Mouse (Mus musculus): ENCODE measurements around the gene Pth1r.

DNA sequence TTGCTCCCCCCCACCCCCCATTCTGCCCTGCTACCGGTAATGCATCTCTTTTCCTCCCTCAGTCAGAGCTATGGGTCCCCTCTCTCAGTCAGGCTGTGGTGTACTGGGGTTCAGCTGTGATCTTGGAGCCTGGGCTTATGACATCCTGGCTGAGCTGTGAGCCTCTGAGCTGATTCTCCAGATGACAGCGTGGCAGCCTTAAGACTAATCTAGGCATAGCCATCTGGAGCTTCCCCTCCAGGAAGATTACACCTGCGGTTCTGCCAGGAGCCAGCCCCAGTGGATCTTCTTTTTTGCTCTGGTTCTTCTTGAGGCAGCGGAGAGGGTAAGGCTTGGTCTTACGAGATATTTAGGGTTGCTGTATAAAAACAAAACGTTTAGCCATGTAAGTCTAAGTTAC lies 34.9 kb downstream of the Pth1r start:
- TF ChIP-seq CTCF (IDR thresholded peaks at IDR 0.05; ENCODE audit: insufficient read depth, low read length) (no peak), POLR2A (IDR thresholded peaks at IDR 0.05; ENCODE audit: borderline replicate concordance, extremely low read depth, low read depth, low read length) (no peak)

All from lung, adult 2 months (tissue).